Mouse (Mus musculus): ENCODE data around the gene Zfand2b.
A peak's percentile ranks its signal among the peaks of the same experiment; 100 is the strongest.

DNA sequence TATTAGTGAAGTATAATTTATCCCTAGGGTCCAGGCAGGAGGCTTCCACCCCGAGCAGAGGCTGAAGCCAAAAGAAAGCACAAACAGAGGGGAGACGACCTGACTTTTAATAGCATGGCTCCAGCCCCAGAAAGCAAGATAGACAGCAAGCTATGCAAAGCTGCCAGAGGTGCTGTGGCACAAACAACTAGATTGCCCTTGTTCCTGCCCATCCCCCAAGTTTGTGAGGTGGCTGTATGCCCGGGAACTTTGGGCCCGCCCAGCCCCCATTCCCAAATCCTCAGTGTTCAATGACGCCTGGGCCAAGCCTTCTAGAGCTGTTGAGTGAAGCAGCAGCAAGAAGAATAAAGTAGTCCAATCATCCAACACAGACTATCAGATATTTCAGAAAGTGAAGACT lies 46.4 kb downstream of the Zfand2b start:
- TF ChIP-seq CTCF (IDR thresholded peaks at IDR 0.05): no peak
- no peak; the same call in 1 of the 2 replicates for TF ChIP-seq POLR2A (IDR thresholded peaks at IDR 0.05; ENCODE audit: insufficient read depth, low read depth, low read length)
- TF ChIP-seq EP300 (IDR thresholded peaks at IDR 0.05; ENCODE audit: insufficient read depth, low read depth, low read length): peak; percentile 63; the same call in 1 of the 2 replicates

All from heart, adult 2 months (tissue).